Comparison of ENCODE assay signal across 9 mouse cellular contexts in genomic region chr8:103019121-103019520, GRCm38 (mm10).
A peak's percentile ranks its signal among the peaks of the same experiment; 100 is the strongest.
DNase-seq lines count a peak whose midpoint lies in the region; ATAC-seq and TF ChIP-seq lines count a peak whose summit lies in the region.
"Had no signal": no experiment of that assay in that cellular context is flagged by ENCODE, and none has a peak within 500 bp of the region (broad histone marks: within the 10 kb centered on the region; RNA-seq: fewer than 3 reads in every experiment).

No protein-coding gene starts in this region.

- H3K9me3 ChIP-seq in hindbrain, embryonic 13.5 days: no peaks in the 10 kb centered on the region
- H3K9me3 ChIP-seq: heart, embryonic 13.5 days had no signal

- H3K4me3 ChIP-seq in kidney, adult 2 months (ENCODE audit: insufficient read depth, low read depth, low read length): no peak overlapping the region
- no peak overlapping the region for H3K4me3 ChIP-seq in hindbrain, embryonic 13.5 days
- H3K4me3 ChIP-seq: heart, embryonic 13.5 days had no signal

- DNase-seq in kidney, adult 2 months: peak; percentile 1
- no peak for DNase-seq in kidney, adult 18-20 months
- DNase-seq in adrenal gland, postnatal 25 days: peak; percentile 35
- peak; percentile 6 for DNase-seq in gastrocnemius, adult 18-20 months (ENCODE audit: low spot score)
- DNase-seq in lung, postnatal 36 days: peak; percentile 27
- no peak for DNase-seq in left cerebral cortex, adult 18-20 months (ENCODE audit: low spot score in 2 of 2)

- H3K4me1 ChIP-seq in kidney, adult 2 months (ENCODE audit: control insufficient read depth, insufficient read depth, low read length): no peaks in the 10 kb centered on the region
- H3K4me1 ChIP-seq in hindbrain, embryonic 13.5 days (replicated peaks): no peaks in the 10 kb centered on the region
- H3K4me1 ChIP-seq: heart, embryonic 13.5 days had no signal

- no peaks in the 10 kb centered on the region for H3K36me3 ChIP-seq in kidney, adult 2 months (ENCODE audit: control insufficient read depth, insufficient read depth, low read length)
- no peaks in the 10 kb centered on the region for H3K36me3 ChIP-seq in hindbrain, embryonic 13.5 days
- H3K36me3 ChIP-seq: heart, embryonic 13.5 days had no signal

- no peak for TF ChIP-seq CTCF in kidney, adult 2 months (conservative IDR thresholded peaks at IDR 0.05; ENCODE audit: insufficient read depth, insufficient read length, low read depth, low read length)

- no peak overlapping the region for H3K4me2 ChIP-seq in hindbrain, embryonic 13.5 days
- H3K4me2 ChIP-seq: heart, embryonic 13.5 days had no signal

- WGBS in kidney, adult 2 months: 26% methylated on average over 4 of the region's 4 CpGs
- WGBS in hindbrain, embryonic 13.5 days: 70% methylated on average over 4 of the region's 4 CpGs

- no peak for TF ChIP-seq POLR2A in kidney, adult 2 months (IDR thresholded peaks at IDR 0.05; ENCODE audit: low read depth, low read length)

- no peak overlapping the region for H3K27ac ChIP-seq in kidney, adult 2 months (ENCODE audit: insufficient read depth, low read depth, low read length)
- H3K27ac ChIP-seq in hindbrain, embryonic 13.5 days: no peak overlapping the region
- H3K27ac ChIP-seq: heart, embryonic 13.5 days had no signal

- H3K9ac ChIP-seq in hindbrain, embryonic 13.5 days: no peak overlapping the region
- H3K9ac ChIP-seq: heart, embryonic 13.5 days had no signal

- H3K27me3 ChIP-seq in kidney, adult 2 months (replicated peaks; ENCODE audit: control insufficient read depth, insufficient read depth, low read length): no peaks in the 10 kb centered on the region
- H3K27me3 ChIP-seq in hindbrain, embryonic 13.5 days: no peaks in the 10 kb centered on the region
- H3K27me3 ChIP-seq: heart, embryonic 13.5 days had no signal

- ATAC-seq in hindbrain, embryonic 13.5 days (ENCODE audit: low FRiP score): no peak
- ATAC-seq: Patski had no signal

Comparison
In these comparisons a context has a peak if more than half of its experiments do, and no peak if none do; other contexts are left out.
1. DNase-seq: peak in kidney, adult 2 months (single experiment), adrenal gland, postnatal 25 days (single experiment), gastrocnemius, adult 18-20 months (single experiment) and lung, postnatal 36 days (single experiment); none in kidney, adult 18-20 months (single experiment) and left cerebral cortex, adult 18-20 months (0 of 2).